Mouse (Mus musculus) cerebellum, postnatal 10 days (tissue): Measurements from ENCODE around the gene Rras2.
A peak's percentile ranks its signal among the peaks of the same experiment; 100 is the strongest.

Experiments
- DNase-seq, 2 experiments: peaks; one replicate each; pipeline ENCODE4 v3.0.0; 2021; ENCODE audit warnings: mixed read lengths in 2 of 2

Rras2 gene

GRCm38 (mm10) chr7:114070458-114070840 lies 47.1 kb downstream of the Rras2 start:
- no peak for DNase-seq

- no peak for DNase-seq
Observed at GRCm38 (mm10) chr7:114069726-114070457, 47.7 kb downstream of the Rras2 start.

GRCm38 (mm10) chr7:114068956-114069533 lies 48.5 kb downstream of the Rras2 start:
- DNase-seq, result no peak

- peak; percentile 90 to 91 for DNase-seq
Observed at GRCm38 (mm10) chr7:114066529-114067178, 50.9 kb downstream of the Rras2 start.

GRCm38 (mm10) chr7:114065407-114066185 lies 52.0 kb downstream of the Rras2 start:
- no peak for DNase-seq

- DNase-seq, result no peak
Observed at GRCm38 (mm10) chr7:114063966-114064365, 53.6 kb downstream of the Rras2 start.

GRCm38 (mm10) chr7:114063534-114063933 lies 54.0 kb downstream of the Rras2 start:
- DNase-seq, result peak; percentile 30 to 46

GRCm38 (mm10) chr7:114062451-114062850 lies 55.1 kb downstream of the Rras2 start:
- no peak for DNase-seq

- no peak for DNase-seq
Observed at GRCm38 (mm10) chr7:114060445-114060844, 57.1 kb downstream of the Rras2 start.

- no peak for DNase-seq
Observed at GRCm38 (mm10) chr7:114058927-114059441, 58.6 kb downstream of the Rras2 start.

GRCm38 (mm10) chr7:114058166-114058565 lies 59.4 kb downstream of the Rras2 start:
- no peak for DNase-seq

GRCm38 (mm10) chr7:114053720-114054119 lies 63.9 kb downstream of the Rras2 start:
- no peak for DNase-seq

- DNase-seq, result no peak
Observed at GRCm38 (mm10) chr7:114045814-114046213, 71.8 kb downstream of the Rras2 start.

GRCm38 (mm10) chr7:114043929-114044549 lies 73.5 kb downstream of the Rras2 start:
- no peak for DNase-seq

GRCm38 (mm10) chr7:114042973-114043928 lies 74.3 kb downstream of the Rras2 start:
- DNase-seq, result peak in 1 of 2 experiments; percentile 22

- peak in 1 of 2 experiments; percentile 52 for DNase-seq
Observed at GRCm38 (mm10) chr7:114041349-114041748, 76.2 kb downstream of the Rras2 start.

- peak; percentile 67 to 72 for DNase-seq
Observed at GRCm38 (mm10) chr7:114037237-114037636, 80.3 kb downstream of the Rras2 start.

GRCm38 (mm10) chr7:114029596-114029995 lies 88.0 kb downstream of the Rras2 start:
- DNase-seq, result peak; percentile 82 to 85

GRCm38 (mm10) chr7:114028828-114029227 lies 88.8 kb downstream of the Rras2 start:
- DNase-seq, result peak in 1 of 2 experiments; percentile 42

- peak; percentile 94 to 96 for DNase-seq
Observed at GRCm38 (mm10) chr7:114027406-114027805, 90.2 kb downstream of the Rras2 start.

GRCm38 (mm10) chr7:114026923-114027322 lies 90.7 kb downstream of the Rras2 start:
- DNase-seq, result no peak
